Mouse (Mus musculus): ENCODE data around the gene Sugct. TPM values are rescaled to one million over a fixed set of nuclear protein-coding genes. Genes with fewer than 3 reads are reported as not detected.

Gene Sugct
- total and polyA plus RNA-seq, 2 experiments from 2014 or later, result 1.3 to 4.4 TPM

DNA sequence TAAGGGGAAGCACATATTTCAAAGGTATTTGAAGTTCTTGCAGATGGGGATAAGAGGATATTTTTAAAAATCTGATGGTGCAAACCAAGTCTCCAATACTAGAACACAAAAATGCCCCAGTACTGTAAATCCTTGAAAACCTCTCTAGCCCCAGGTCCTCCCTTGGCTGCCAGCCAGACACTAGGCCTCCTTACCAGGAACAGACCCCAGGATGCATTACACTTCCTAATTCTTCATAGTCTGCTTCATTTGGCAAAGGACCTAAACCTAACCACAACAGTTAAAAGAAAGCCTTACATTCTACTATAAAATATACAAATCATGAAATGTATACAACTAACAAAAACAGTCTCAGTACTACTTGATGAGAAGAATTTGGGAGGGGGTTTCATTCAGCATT lies 609.2 kb downstream of the Sugct start:
- no peak overlapping the region for H3K4me2 ChIP-seq (ENCODE audit: low read depth, low read length)
- no peak overlapping the region for H3K27ac ChIP-seq (ENCODE audit: low read depth)
- ATAC-seq (ENCODE audit: insufficient read depth, low read depth), result no peak
- TF ChIP-seq EP300 (IDR thresholded peaks at IDR 0.05; ENCODE audit: low read depth) (no peak), CTCF (IDR thresholded peaks at IDR 0.05; ENCODE audit: low read depth) (no peak)
- H3K36me3 ChIP-seq (replicated peaks; ENCODE audit: control insufficient read depth, insufficient read depth, low read length), result no peaks in the 10 kb centered on the region
- no peaks in the 10 kb centered on the region for H3K9me3 ChIP-seq (replicated peaks; ENCODE audit: control insufficient read depth, low read length)
- no peak overlapping the region for H3K4me3 ChIP-seq (ENCODE audit: low read depth, low read length)
- H3K27me3 ChIP-seq (ENCODE audit: control insufficient read depth, insufficient read depth, low read length), result no peaks in the 10 kb centered on the region
- no peak overlapping the region for H3K9ac ChIP-seq (replicated peaks; ENCODE audit: low read depth, low read length)
- no peak for DNase-seq (ENCODE audit: low spot score)
- no peaks in the 10 kb centered on the region for H3K4me1 ChIP-seq (ENCODE audit: control insufficient read depth, insufficient read depth)

DNA sequence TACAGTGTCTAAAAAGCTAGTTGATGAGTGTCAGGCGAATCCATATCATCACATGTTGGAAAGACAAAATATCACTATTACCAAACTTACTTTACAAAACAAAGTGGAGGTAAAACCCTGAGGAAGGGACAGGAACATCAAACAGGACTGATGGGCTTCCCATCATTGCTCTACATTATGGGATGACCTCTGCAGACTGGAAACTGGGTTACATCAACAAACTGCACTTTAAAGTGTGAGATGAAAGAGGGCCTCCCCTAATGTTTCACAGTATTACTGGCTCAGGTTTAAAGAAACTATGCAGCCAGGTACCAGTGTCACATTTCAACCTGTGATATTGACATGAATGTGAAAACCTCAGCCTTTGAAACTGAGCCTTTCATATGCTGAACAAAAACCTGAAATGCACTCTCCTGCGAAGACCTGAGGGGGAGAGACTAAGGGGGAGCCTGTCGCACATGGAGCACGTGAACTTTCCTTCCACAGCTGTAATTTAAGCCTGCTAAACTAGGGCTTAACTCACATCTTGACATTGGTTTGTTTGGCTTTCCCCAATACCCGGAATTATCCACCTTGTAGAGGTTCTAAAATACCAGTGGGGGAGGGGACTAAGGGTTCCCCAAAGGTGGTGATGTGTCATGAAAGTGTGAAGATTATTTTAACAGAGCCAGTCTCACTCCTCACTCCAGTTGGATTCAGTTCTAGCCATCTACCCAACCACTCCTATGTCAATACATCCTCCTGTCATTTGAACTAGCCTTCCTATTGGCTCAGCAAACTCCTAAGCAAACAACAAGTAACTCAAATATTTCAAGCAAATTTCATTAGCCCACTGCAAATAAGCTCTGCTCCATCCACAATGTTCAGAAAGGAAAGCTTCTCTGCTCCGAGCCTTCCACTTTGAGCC lies 610.2 kb downstream of the Sugct start:
- H3K9me3 ChIP-seq (replicated peaks; ENCODE audit: control insufficient read depth, low read length), result no peaks in the 10 kb centered on the region
- no peak overlapping the region for H3K27ac ChIP-seq (ENCODE audit: low read depth)
- no peak for TF ChIP-seq EP300 (IDR thresholded peaks at IDR 0.05; ENCODE audit: low read depth)
- TF ChIP-seq CTCF (IDR thresholded peaks at IDR 0.05; ENCODE audit: low read depth), result no peak
- DNase-seq (ENCODE audit: low spot score) (no peak), ATAC-seq (ENCODE audit: insufficient read depth, low read depth) (no peak)
- no peak overlapping the region for H3K9ac ChIP-seq (replicated peaks; ENCODE audit: low read depth, low read length)
- H3K4me3 ChIP-seq (ENCODE audit: low read depth, low read length), result no peak overlapping the region
- 63% methylated on average over 6 of the region's 6 CpGs for WGBS
- H3K27me3 ChIP-seq (ENCODE audit: control insufficient read depth, insufficient read depth, low read length), result no peaks in the 10 kb centered on the region
- H3K4me1 ChIP-seq (ENCODE audit: control insufficient read depth, insufficient read depth), result no peaks in the 10 kb centered on the region
- no peak overlapping the region for H3K4me2 ChIP-seq (ENCODE audit: low read depth, low read length)
- no peaks in the 10 kb centered on the region for H3K36me3 ChIP-seq (replicated peaks; ENCODE audit: control insufficient read depth, insufficient read depth, low read length)

DNA sequence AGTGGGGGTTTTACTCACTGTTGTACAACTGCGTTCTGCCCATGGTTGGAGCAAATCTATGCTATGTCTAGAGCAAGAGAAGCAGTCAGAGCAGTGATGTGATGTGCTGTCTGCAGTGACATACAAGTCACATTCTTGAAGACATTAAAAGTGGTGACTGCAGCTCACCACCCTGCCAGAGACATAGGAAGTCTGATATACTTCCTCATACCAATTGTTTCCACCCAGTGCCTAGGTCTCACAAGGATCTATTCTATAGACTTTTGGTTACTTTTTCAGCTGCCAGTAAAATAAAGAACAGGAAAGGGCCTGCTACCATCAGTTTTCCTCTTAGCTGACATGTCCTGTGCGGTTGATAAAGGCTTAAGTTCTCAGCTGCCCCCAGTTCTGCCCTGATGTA lies 613.7 kb downstream of the Sugct start:
- Histone ChIP-seq H3K4me3 (ENCODE audit: low read depth, low read length) (no peak overlapping the region), H3K36me3 (replicated peaks; ENCODE audit: control insufficient read depth, insufficient read depth, low read length) (no peaks in the 10 kb centered on the region), H3K27ac (ENCODE audit: low read depth) (no peak overlapping the region), H3K9ac (replicated peaks; ENCODE audit: low read depth, low read length) (no peak overlapping the region), H3K4me1 (ENCODE audit: control insufficient read depth, insufficient read depth) (no peaks in the 10 kb centered on the region), H3K4me2 (ENCODE audit: low read depth, low read length) (no peak overlapping the region), H3K27me3 (ENCODE audit: control insufficient read depth, insufficient read depth, low read length) (no peaks in the 10 kb centered on the region), H3K9me3 (replicated peaks; ENCODE audit: control insufficient read depth, low read length) (no peaks in the 10 kb centered on the region)
- DNase-seq (ENCODE audit: low spot score) (no peak), ATAC-seq (ENCODE audit: insufficient read depth, low read depth) (no peak)
- TF ChIP-seq EP300 (IDR thresholded peaks at IDR 0.05; ENCODE audit: low read depth) (no peak), CTCF (IDR thresholded peaks at IDR 0.05; ENCODE audit: low read depth) (no peak)
- 65% methylated on average over 2 of the region's 2 CpGs for WGBS

DNA sequence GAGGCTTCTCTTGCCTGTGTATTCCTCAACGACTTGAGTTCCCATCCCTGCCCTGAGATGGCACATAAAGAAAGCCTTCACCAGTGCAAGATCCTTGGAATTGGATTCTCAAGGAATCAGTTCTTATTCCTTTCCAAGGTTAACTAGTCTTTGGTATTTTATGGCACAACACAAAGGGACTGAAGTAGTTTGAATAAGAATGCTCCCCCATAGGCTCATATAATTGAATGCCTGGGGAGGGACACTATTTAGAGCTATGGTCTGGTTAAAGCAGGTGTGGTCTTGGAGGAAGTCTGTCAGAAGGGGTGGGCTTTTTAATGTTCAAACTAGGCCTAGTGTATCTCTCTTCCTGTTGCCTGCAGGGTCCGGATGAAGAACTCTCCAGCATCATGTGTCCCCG lies 629.8 kb downstream of the Sugct start:
- H3K36me3 ChIP-seq (replicated peaks; ENCODE audit: control insufficient read depth, insufficient read depth, low read length), result no peaks in the 10 kb centered on the region
- H3K9me3 ChIP-seq (replicated peaks; ENCODE audit: control insufficient read depth, low read length), result no peaks in the 10 kb centered on the region
- no peaks in the 10 kb centered on the region for H3K4me1 ChIP-seq (ENCODE audit: control insufficient read depth, insufficient read depth)
- H3K9ac ChIP-seq (replicated peaks; ENCODE audit: low read depth, low read length), result no peak overlapping the region
- H3K4me3 ChIP-seq (ENCODE audit: low read depth, low read length), result no peak overlapping the region
- DNase-seq (ENCODE audit: low spot score) (no peak), ATAC-seq (ENCODE audit: insufficient read depth, low read depth) (no peak)
- H3K4me2 ChIP-seq (ENCODE audit: low read depth, low read length), result no peak overlapping the region
- no peaks in the 10 kb centered on the region for H3K27me3 ChIP-seq (ENCODE audit: control insufficient read depth, insufficient read depth, low read length)
- no peak for TF ChIP-seq CTCF (IDR thresholded peaks at IDR 0.05; ENCODE audit: low read depth)
- no peak for TF ChIP-seq EP300 (IDR thresholded peaks at IDR 0.05; ENCODE audit: low read depth)
- no peak overlapping the region for H3K27ac ChIP-seq (ENCODE audit: low read depth)
- whole genome bisulfite sequencing, result 66% methylated on average over 3 of the region's 3 CpGs

DNA sequence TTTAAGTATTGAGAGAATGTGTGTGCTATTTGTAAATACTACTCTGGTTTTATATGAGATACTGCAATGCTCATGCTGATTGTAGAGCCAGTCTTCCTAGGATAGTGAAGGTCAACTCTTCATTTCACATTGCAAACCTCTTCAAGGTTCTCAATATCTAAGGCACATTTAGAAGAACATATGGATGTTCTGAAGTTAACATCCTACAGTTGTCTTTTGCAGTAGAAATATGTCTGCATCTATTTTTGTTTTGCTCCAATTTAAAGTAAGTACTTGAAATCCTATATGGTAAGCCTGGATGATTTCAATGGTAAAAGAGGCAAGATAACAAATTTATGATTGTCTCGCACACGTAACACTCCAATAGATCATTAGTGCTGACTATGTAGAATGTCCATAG lies 638.7 kb downstream of the Sugct start:
- Histone ChIP-seq H3K9me3 (replicated peaks; ENCODE audit: control insufficient read depth, low read length) (no peaks in the 10 kb centered on the region), H3K27ac (ENCODE audit: low read depth) (no peak overlapping the region), H3K36me3 (replicated peaks; ENCODE audit: control insufficient read depth, insufficient read depth, low read length) (no peaks in the 10 kb centered on the region), H3K4me3 (ENCODE audit: low read depth, low read length) (no peak overlapping the region), H3K4me2 (ENCODE audit: low read depth, low read length) (no peak overlapping the region), H3K4me1 (ENCODE audit: control insufficient read depth, insufficient read depth) (no peaks in the 10 kb centered on the region), H3K9ac (replicated peaks; ENCODE audit: low read depth, low read length) (no peak overlapping the region), H3K27me3 (ENCODE audit: control insufficient read depth, insufficient read depth, low read length) (no peaks in the 10 kb centered on the region)
- DNase-seq (ENCODE audit: low spot score) (no peak), ATAC-seq (ENCODE audit: insufficient read depth, low read depth) (no peak)
- 95% methylated on average over 2 of the region's 2 CpGs for WGBS
- TF ChIP-seq CTCF (IDR thresholded peaks at IDR 0.05; ENCODE audit: low read depth) (no peak), EP300 (IDR thresholded peaks at IDR 0.05; ENCODE audit: low read depth) (no peak)

All from heart, postnatal 0 days (tissue).